Mouse (Mus musculus): ENCODE measurements around the gene Uvrag. TPM values are rescaled to one million over a fixed set of nuclear protein-coding genes. Genes with fewer than 3 reads are reported as not detected.

Gene Uvrag
- polyA plus RNA-seq, 2 experiments = 9.8 to 16.2 TPM

- Histone ChIP-seq H3K4me2 (replicated peaks; ENCODE audit: low read depth, low read length, severe bottlenecking) (no peak overlapping the region), H3K27me3 (ENCODE audit: control insufficient read depth, insufficient read depth, low read length) (no peaks in the 10 kb centered on the region), H3K4me1 (ENCODE audit: control insufficient read depth, insufficient read depth, low read length) (peaks cover 10% of the 10 kb centered on the region), H3K27ac (replicated peaks; ENCODE audit: low read depth, low read length) (no peak overlapping the region), H3K4me3 (replicated peaks; ENCODE audit: low read length) (no peak overlapping the region), H3K9ac (ENCODE audit: low read depth, low read length, severe bottlenecking) (no peak overlapping the region), H3K9me3 (ENCODE audit: control insufficient read depth, low read length) (no peaks in the 10 kb centered on the region), H3K36me3 (ENCODE audit: control insufficient read depth, insufficient read depth, low read length) (no peaks in the 10 kb centered on the region)
- DNase-seq (ENCODE audit: low spot score) = peak; percentile 38
- no peak for ATAC-seq (ENCODE audit: low FRiP score, low read depth)
- no peak for TF ChIP-seq POLR2A (IDR thresholded peaks at IDR 0.05; ENCODE audit: borderline replicate concordance, extremely low read depth, insufficient read depth, insufficient read length)
- 37% methylated on average over 3 of the region's 3 CpGs for WGBS
Observed at GRCm38 (mm10) chr7:98944986-98945385, 196.0 kb downstream of the Uvrag start.

- no peaks in the 10 kb centered on the region for H3K36me3 ChIP-seq (ENCODE audit: control insufficient read depth, insufficient read depth, low read length)
- H3K27ac ChIP-seq (replicated peaks; ENCODE audit: low read depth, low read length) = no peak overlapping the region
- H3K4me2 ChIP-seq (replicated peaks; ENCODE audit: low read depth, low read length, severe bottlenecking) = no peak overlapping the region
- H3K4me1 ChIP-seq (ENCODE audit: control insufficient read depth, insufficient read depth, low read length) = peaks cover 10% of the 10 kb centered on the region
- no peak for TF ChIP-seq POLR2A (IDR thresholded peaks at IDR 0.05; ENCODE audit: borderline replicate concordance, extremely low read depth, insufficient read depth, insufficient read length)
- H3K27me3 ChIP-seq (ENCODE audit: control insufficient read depth, insufficient read depth, low read length) = no peaks in the 10 kb centered on the region
- no peaks in the 10 kb centered on the region for H3K9me3 ChIP-seq (ENCODE audit: control insufficient read depth, low read length)
- DNase-seq (ENCODE audit: low spot score) (no peak), ATAC-seq (ENCODE audit: low FRiP score, low read depth) (no peak)
- H3K9ac ChIP-seq (ENCODE audit: low read depth, low read length, severe bottlenecking) = no peak overlapping the region
- H3K4me3 ChIP-seq (replicated peaks; ENCODE audit: low read length) = no peak overlapping the region
- 93% methylated on average over 5 of the region's 5 CpGs for WGBS
Observed at GRCm38 (mm10) chr7:98943687-98944086, 197.3 kb downstream of the Uvrag start.

- H3K4me3 ChIP-seq (replicated peaks; ENCODE audit: low read length) = no peak overlapping the region
- no peak for TF ChIP-seq POLR2A (IDR thresholded peaks at IDR 0.05; ENCODE audit: borderline replicate concordance, extremely low read depth, insufficient read depth, insufficient read length)
- H3K9me3 ChIP-seq (ENCODE audit: control insufficient read depth, low read length) = no peaks in the 10 kb centered on the region
- DNase-seq (ENCODE audit: low spot score) (no peak), ATAC-seq (ENCODE audit: low FRiP score, low read depth) (peak; percentile 27; the same call in 1 of the 2 replicates)
- H3K27me3 ChIP-seq (ENCODE audit: control insufficient read depth, insufficient read depth, low read length) = no peaks in the 10 kb centered on the region
- H3K4me1 ChIP-seq (ENCODE audit: control insufficient read depth, insufficient read depth, low read length) = peaks cover 20% of the 10 kb centered on the region
- WGBS = 39% methylated on average over 6 of the region's 6 CpGs
- H3K36me3 ChIP-seq (ENCODE audit: control insufficient read depth, insufficient read depth, low read length) = no peaks in the 10 kb centered on the region
- no peak overlapping the region for H3K9ac ChIP-seq (ENCODE audit: low read depth, low read length, severe bottlenecking)
- no peak overlapping the region for H3K27ac ChIP-seq (replicated peaks; ENCODE audit: low read depth, low read length)
- no peak overlapping the region for H3K4me2 ChIP-seq (replicated peaks; ENCODE audit: low read depth, low read length, severe bottlenecking)
Observed at GRCm38 (mm10) chr7:98942746-98943145, 198.2 kb downstream of the Uvrag start.

GRCm38 (mm10) chr7:98939194-98939593, 201.7 kb downstream of the Uvrag start:
- 59% methylated on average over 6 of the region's 6 CpGs for WGBS
- Histone ChIP-seq H3K9ac (ENCODE audit: low read depth, low read length, severe bottlenecking) (no peak overlapping the region), H3K27me3 (ENCODE audit: control insufficient read depth, insufficient read depth, low read length) (no peaks in the 10 kb centered on the region), H3K27ac (replicated peaks; ENCODE audit: low read depth, low read length) (no peak overlapping the region), H3K36me3 (ENCODE audit: control insufficient read depth, insufficient read depth, low read length) (no peaks in the 10 kb centered on the region), H3K9me3 (ENCODE audit: control insufficient read depth, low read length) (no peaks in the 10 kb centered on the region), H3K4me2 (replicated peaks; ENCODE audit: low read depth, low read length, severe bottlenecking) (no peak overlapping the region), H3K4me3 (replicated peaks; ENCODE audit: low read length) (no peak overlapping the region), H3K4me1 (ENCODE audit: control insufficient read depth, insufficient read depth, low read length) (peaks cover 30% of the 10 kb centered on the region)
- ATAC-seq (ENCODE audit: low FRiP score, low read depth) (peak; percentile 56), DNase-seq (ENCODE audit: low spot score) (peak; percentile 60)
- TF ChIP-seq POLR2A (IDR thresholded peaks at IDR 0.05; ENCODE audit: borderline replicate concordance, extremely low read depth, insufficient read depth, insufficient read length) = no peak

- H3K4me2 ChIP-seq (replicated peaks; ENCODE audit: low read depth, low read length, severe bottlenecking) = no peak overlapping the region
- no peaks in the 10 kb centered on the region for H3K27me3 ChIP-seq (ENCODE audit: control insufficient read depth, insufficient read depth, low read length)
- no peak for TF ChIP-seq POLR2A (IDR thresholded peaks at IDR 0.05; ENCODE audit: borderline replicate concordance, extremely low read depth, insufficient read depth, insufficient read length)
- H3K4me3 ChIP-seq (replicated peaks; ENCODE audit: low read length) = no peak overlapping the region
- H3K27ac ChIP-seq (replicated peaks; ENCODE audit: low read depth, low read length) = no peak overlapping the region
- H3K9me3 ChIP-seq (ENCODE audit: control insufficient read depth, low read length) = no peaks in the 10 kb centered on the region
- DNase-seq (ENCODE audit: low spot score) (no peak), ATAC-seq (ENCODE audit: low FRiP score, low read depth) (no peak)
- no peaks in the 10 kb centered on the region for H3K36me3 ChIP-seq (ENCODE audit: control insufficient read depth, insufficient read depth, low read length)
- H3K9ac ChIP-seq (ENCODE audit: low read depth, low read length, severe bottlenecking) = no peak overlapping the region
- peaks cover 30% of the 10 kb centered on the region for H3K4me1 ChIP-seq (ENCODE audit: control insufficient read depth, insufficient read depth, low read length)
- WGBS = 86% methylated on average over 7 of the region's 7 CpGs
Observed at GRCm38 (mm10) chr7:98938621-98939020, 202.3 kb downstream of the Uvrag start.
